ENCODE assay signal across 22 mouse cellular contexts in genomic region chr1:92845889-92846288, GRCm38 (mm10). TPM values are rescaled to one million over a fixed set of nuclear protein-coding genes. Genes with fewer than 3 reads are reported as not detected.
DNase-seq lines count a peak whose midpoint lies in the region; ATAC-seq and TF ChIP-seq lines count a peak whose summit lies in the region.
"Had no signal": no experiment of that assay in that cellular context is flagged by ENCODE, and none has a peak within 500 bp of the region (broad histone marks: within the 10 kb centered on the region; RNA-seq: fewer than 3 reads in every experiment).

No protein-coding gene starts in this region.

- 79% methylated on average over 7 of the region's 7 CpGs for WGBS in forebrain, embryonic 13.5 days
- WGBS in forebrain, embryonic 15.5 days, result 83% methylated on average over 7 of the region's 7 CpGs

- peak overlapping the region; percentile 4; the same call in 1 of the 2 replicates for H3K9ac ChIP-seq in forebrain, embryonic 13.5 days
- H3K9ac ChIP-seq in forebrain, embryonic 15.5 days (replicated peaks), result no peak overlapping the region
- H3K9ac ChIP-seq: embryonic facial prominence, embryonic 12.5 days; forebrain, postnatal 0 days had no signal

- no peak for TF ChIP-seq CTCF in gastrocnemius, adult 2 months (IDR thresholded peaks at IDR 0.05)

- peak; percentile 37 for DNase-seq in adrenal gland, adult 2 months
- DNase-seq in adrenal gland, adult 18-20 months (ENCODE audit: low spot score in 2 of 2), result no peak
- no peak for DNase-seq in gastrocnemius, adult 2 months
- no peak for DNase-seq in gastrocnemius, postnatal 10 days
- DNase-seq: adrenal gland, adult 8-10 months; adrenal gland, postnatal 14 days; adrenal gland, postnatal 36 days; B cell, adult 2 months; cerebellum, adult 11-12 months; cerebellum, adult 2 months; cerebellum, adult 9-10 months; cerebellum, postnatal 10 days; cerebellum, postnatal 25 days; forebrain, postnatal 0 days had no signal

- no peak overlapping the region for H3K27ac ChIP-seq in forebrain, embryonic 13.5 days
- H3K27ac ChIP-seq in forebrain, embryonic 15.5 days (replicated peaks), result no peak overlapping the region
- peak overlapping the region; percentile 25 for H3K27ac ChIP-seq in gastrocnemius, adult 2 months
- H3K27ac ChIP-seq: embryonic facial prominence, embryonic 10.5 days; embryonic facial prominence, embryonic 12.5 days had no signal

- H3K36me3 ChIP-seq in forebrain, embryonic 13.5 days (ENCODE audit: poor library complexity, severe bottlenecking), result peaks cover 29% of the 10 kb centered on the region
- H3K36me3 ChIP-seq in forebrain, embryonic 15.5 days, result no peaks in the 10 kb centered on the region; the same call in 1 of the 2 replicates
- H3K36me3 ChIP-seq: G1E had no signal

- H3K4me1 ChIP-seq in forebrain, embryonic 13.5 days, result peaks cover 91% of the 10 kb centered on the region
- H3K4me1 ChIP-seq in forebrain, embryonic 15.5 days, result peaks cover 90% of the 10 kb centered on the region

- H3K4me3 ChIP-seq in forebrain, embryonic 13.5 days, result no peak overlapping the region
- H3K4me3 ChIP-seq in forebrain, embryonic 15.5 days, result no peak overlapping the region
- H3K4me3 ChIP-seq in gastrocnemius, adult 2 months, result no peak overlapping the region
- H3K4me3 ChIP-seq: embryonic facial prominence, embryonic 10.5 days; embryonic facial prominence, embryonic 12.5 days had no signal

- no peaks in the 10 kb centered on the region for H3K27me3 ChIP-seq in forebrain, embryonic 13.5 days
- H3K27me3 ChIP-seq in forebrain, embryonic 15.5 days, result no peaks in the 10 kb centered on the region
- H3K27me3 ChIP-seq: embryonic facial prominence, embryonic 12.5 days; Patski had no signal

- intact Hi-C loops in gastrocnemius, adult 2 months (cut with DNase I), result no loop called here

- no peaks in the 10 kb centered on the region for H3K9me3 ChIP-seq in forebrain, embryonic 13.5 days (replicated peaks)
- H3K9me3 ChIP-seq in forebrain, embryonic 15.5 days, result no peaks in the 10 kb centered on the region
- H3K9me3 ChIP-seq: embryonic facial prominence, embryonic 10.5 days; embryonic facial prominence, embryonic 12.5 days; G1E had no signal

- no peak for ATAC-seq in forebrain, embryonic 13.5 days
- no peak for ATAC-seq in forebrain, embryonic 15.5 days (replicated peaks)
- ATAC-seq: activated CD4-positive, CD25-positive, alpha-beta regulatory T cell, adult 4 months; CD4-positive, CD25-positive, alpha-beta regulatory T cell, adult 4 months; forebrain, postnatal 0 days; Patski had no signal

- H3K4me2 ChIP-seq in forebrain, embryonic 13.5 days, result no peak overlapping the region; the same call in 1 of the 2 replicates
- H3K4me2 ChIP-seq in forebrain, embryonic 15.5 days (replicated peaks), result no peak overlapping the region
- H3K4me2 ChIP-seq: embryonic facial prominence, embryonic 12.5 days had no signal

RNA-seq across cellular contexts. Expression of gene Gpc1, which starts 14.4 kb away (rescaled TPM):
- total RNA-seq in adrenal gland, adult 2 months (2021), result 10 to 100 TPM; 61.7 to 84.3 TPM
- 43.3 and 49.8 TPM in 2 replicates for polyA plus RNA-seq in adrenal gland, adult 2 months (2012; rRNA removed)
- 10 to 100 TPM; 43.3 to 65.4 TPM for total RNA-seq in adrenal gland, adult 18-20 months (2021)
- 115 and 117 TPM in 2 replicates for polyA plus RNA-seq in forebrain, embryonic 13.5 days (2015; fragmentation: Nextera tagmentation; extraction: Ambion mirVana)
- polyA plus RNA-seq in forebrain, embryonic 15.5 days (2015; fragmentation: Nextera tagmentation; extraction: Ambion mirVana), result 83.9 and 86.1 TPM in 2 replicates
- 100 to 1,000 TPM; 214 to 256 TPM for total RNA-seq in gastrocnemius, adult 2 months (2021)
- 100 to 1,000 TPM; 276 to 282 TPM for total RNA-seq in gastrocnemius, postnatal 10 days (2021)
- polyA plus RNA-seq: G1E had no signal

RNA-seq across cellular contexts. Expression of gene Ankmy1, which starts 56.8 kb away (rescaled TPM):
- total RNA-seq in adrenal gland, adult 2 months (2021), result 1 to 10 TPM in 1 of 2 experiments, under 1 TPM in 1; 0.69 to 1.0 TPM
- polyA plus RNA-seq in adrenal gland, adult 2 months (2012; rRNA removed), result 0.18 and 0.26 TPM in 2 replicates
- total RNA-seq in adrenal gland, adult 18-20 months (2021), result under 1 TPM; 0.80 to 0.86 TPM
- 0.71 and 1.4 TPM in 2 replicates for polyA plus RNA-seq in forebrain, embryonic 13.5 days (2015; fragmentation: Nextera tagmentation; extraction: Ambion mirVana)
- 0.93 and 1.1 TPM in 2 replicates for polyA plus RNA-seq in forebrain, embryonic 15.5 days (2015; fragmentation: Nextera tagmentation; extraction: Ambion mirVana)
- under 1 TPM in 1 of 2 experiments, not detected in 1; 0.06 TPM for total RNA-seq in gastrocnemius, adult 2 months (2021)
- total RNA-seq in gastrocnemius, postnatal 10 days (2021), result under 1 TPM; 0.27 to 0.28 TPM
